Comparison of ENCODE assay signal across 14 mouse cellular contexts in the genomic region with DNA sequence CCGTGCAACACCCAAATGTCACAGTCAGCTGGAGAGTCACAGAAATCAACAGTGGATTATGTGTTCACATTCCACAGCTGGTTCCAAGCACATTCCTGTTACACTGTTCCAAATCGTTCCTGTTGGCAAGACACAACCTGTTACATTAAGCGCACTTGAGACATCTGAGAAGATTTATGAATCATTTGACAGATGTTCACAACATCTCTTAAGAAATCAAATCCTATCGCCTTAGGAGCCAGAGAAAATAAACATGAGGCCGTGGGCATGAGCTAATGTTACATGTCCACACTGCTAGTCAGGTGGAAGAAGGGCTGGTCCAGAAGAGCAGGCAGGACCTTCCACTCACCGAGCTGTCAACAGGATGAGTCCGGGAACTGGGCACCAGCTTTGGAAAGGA.
DNase-seq lines count a peak whose midpoint lies in the region; ATAC-seq lines count a peak whose summit lies in the region.
"Had no signal": no experiment of that assay in that cellular context is flagged by ENCODE, and none has a peak within 500 bp of the region (broad histone marks: within the 10 kb centered on the region; RNA-seq: fewer than 3 reads in every experiment).

No protein-coding gene starts in this region.

- WGBS in embryonic facial prominence, embryonic 13.5 days, result 49% methylated on average over 7 of the region's 7 CpGs
- 79% methylated on average over 7 of the region's 7 CpGs for WGBS in embryonic facial prominence, embryonic 10.5 days
- 51% methylated on average over 7 of the region's 7 CpGs for WGBS in kidney, embryonic 14.5 days
- WGBS in embryonic facial prominence, embryonic 14.5 days, result 42% methylated on average over 7 of the region's 7 CpGs

- H3K9me3 ChIP-seq in embryonic facial prominence, embryonic 13.5 days, result no peaks in the 10 kb centered on the region
- no peaks in the 10 kb centered on the region for H3K9me3 ChIP-seq in embryonic facial prominence, embryonic 10.5 days
- no peaks in the 10 kb centered on the region for H3K9me3 ChIP-seq in kidney, embryonic 14.5 days (ENCODE audit: control insufficient read depth, low read length)
- H3K9me3 ChIP-seq in embryonic facial prominence, embryonic 14.5 days (ENCODE audit: control insufficient read depth, low read length), result no peaks in the 10 kb centered on the region
- H3K9me3 ChIP-seq: hindbrain, embryonic 10.5 days; neural tube, embryonic 12.5 days had no signal

- H3K4me3 ChIP-seq in embryonic facial prominence, embryonic 13.5 days, result no peak overlapping the region
- no peak overlapping the region for H3K4me3 ChIP-seq in embryonic facial prominence, embryonic 10.5 days
- no peak overlapping the region for H3K4me3 ChIP-seq in kidney, embryonic 14.5 days (ENCODE audit: low read length)
- H3K4me3 ChIP-seq in embryonic facial prominence, embryonic 14.5 days (ENCODE audit: low read depth, low read length), result no peak overlapping the region
- H3K4me3 ChIP-seq: hindbrain, embryonic 10.5 days; neural tube, embryonic 12.5 days had no signal

- no peak overlapping the region for H3K4me2 ChIP-seq in embryonic facial prominence, embryonic 13.5 days
- H3K4me2 ChIP-seq in kidney, embryonic 14.5 days (replicated peaks; ENCODE audit: low read depth, low read length), result no peak overlapping the region
- no peak overlapping the region for H3K4me2 ChIP-seq in embryonic facial prominence, embryonic 14.5 days (ENCODE audit: low read depth, low read length)
- H3K4me2 ChIP-seq: neural tube, embryonic 12.5 days had no signal

- DNase-seq in embryonic facial prominence, embryonic 10.5 days (ENCODE audit: low spot score), result no peak
- DNase-seq in kidney, postnatal 25 days, result no peak
- peak; percentile 87 for DNase-seq in embryonic facial prominence, embryonic 14.5 days (ENCODE audit: low spot score)
- DNase-seq in lung, postnatal 10 days, result peak; percentile 33
- DNase-seq in embryo, embryonic 11 days, result no peak
- no peak for DNase-seq in spleen, adult 18-20 months
- DNase-seq: adrenal gland, postnatal 10 days had no signal

- no peak for ATAC-seq in embryonic facial prominence, embryonic 13.5 days (ENCODE audit: insufficient number of reproducible peaks, insufficient read depth, low FRiP score, low TSS enrichment, low read depth)
- no peak for ATAC-seq in kidney, embryonic 14.5 days (ENCODE audit: low FRiP score, low TSS enrichment)
- ATAC-seq in embryonic facial prominence, embryonic 14.5 days (ENCODE audit: low read depth), result peak; percentile 72
- ATAC-seq: forebrain, embryonic 14.5 days; inflammation-experienced regulatory T-cells, adult 6 months had no signal

- H3K27ac ChIP-seq in embryonic facial prominence, embryonic 13.5 days, result peak overlapping the region; percentile 45; the same call in 1 of the 2 replicates
- no peak overlapping the region for H3K27ac ChIP-seq in embryonic facial prominence, embryonic 10.5 days (replicated peaks)
- H3K27ac ChIP-seq in kidney, embryonic 14.5 days (ENCODE audit: low read depth, low read length), result 0 out of 2 replicates have a peak overlapping the region, but pooled peaks have one; percentile 37
- H3K27ac ChIP-seq in embryonic facial prominence, embryonic 14.5 days (replicated peaks; ENCODE audit: low read depth, low read length), result peak overlapping the region; percentile 67
- H3K27ac ChIP-seq: hindbrain, embryonic 10.5 days; macrophage; neural tube, embryonic 12.5 days had no signal

- H3K36me3 ChIP-seq in embryonic facial prominence, embryonic 13.5 days, result peaks cover 18% of the 10 kb centered on the region
- H3K36me3 ChIP-seq in embryonic facial prominence, embryonic 10.5 days (replicated peaks), result peaks cover 45% of the 10 kb centered on the region
- H3K36me3 ChIP-seq in kidney, embryonic 14.5 days (ENCODE audit: control insufficient read depth, insufficient read depth, low read length), result no peaks in the 10 kb centered on the region; the same call in 1 of the 2 replicates
- H3K36me3 ChIP-seq in embryonic facial prominence, embryonic 14.5 days (ENCODE audit: control insufficient read depth, insufficient read depth, low read length), result peaks cover 18% of the 10 kb centered on the region

- no peaks in the 10 kb centered on the region for H3K27me3 ChIP-seq in embryonic facial prominence, embryonic 13.5 days
- H3K27me3 ChIP-seq in embryonic facial prominence, embryonic 10.5 days (replicated peaks; ENCODE audit: low read depth, poor library complexity, severe bottlenecking), result no peaks in the 10 kb centered on the region
- H3K27me3 ChIP-seq in kidney, embryonic 14.5 days (ENCODE audit: control insufficient read depth, insufficient read depth, low read length), result no peaks in the 10 kb centered on the region
- H3K27me3 ChIP-seq in embryonic facial prominence, embryonic 14.5 days (replicated peaks; ENCODE audit: control insufficient read depth, insufficient read depth, low read length), result no peaks in the 10 kb centered on the region
- H3K27me3 ChIP-seq: neural tube, embryonic 12.5 days had no signal

- no peak overlapping the region for H3K9ac ChIP-seq in embryonic facial prominence, embryonic 13.5 days
- H3K9ac ChIP-seq in kidney, embryonic 14.5 days (ENCODE audit: low read depth, low read length), result no peak overlapping the region
- no peak overlapping the region for H3K9ac ChIP-seq in embryonic facial prominence, embryonic 14.5 days (ENCODE audit: low read depth, low read length)
- H3K9ac ChIP-seq: neural tube, embryonic 12.5 days had no signal

- peaks cover 27% of the 10 kb centered on the region for H3K4me1 ChIP-seq in embryonic facial prominence, embryonic 13.5 days
- H3K4me1 ChIP-seq in embryonic facial prominence, embryonic 10.5 days, result 0 out of 2 replicates have a peak, but pooled peaks cover 2% of the 10 kb centered on the region
- peaks cover 18% of the 10 kb centered on the region; the same call in 1 of the 2 replicates for H3K4me1 ChIP-seq in kidney, embryonic 14.5 days (ENCODE audit: control insufficient read depth, insufficient read depth, low read length)
- peaks cover 15% of the 10 kb centered on the region; the same call in 1 of the 2 replicates for H3K4me1 ChIP-seq in embryonic facial prominence, embryonic 14.5 days (ENCODE audit: control insufficient read depth, insufficient read depth, low read length)
- H3K4me1 ChIP-seq: neural tube, embryonic 12.5 days had no signal

Comparison
In these comparisons a context has a peak if more than half of its experiments do, and no peak if none do; other contexts are left out.
1. DNase-seq: peak in embryonic facial prominence, embryonic 14.5 days (single experiment) and lung, postnatal 10 days (single experiment); none in embryonic facial prominence, embryonic 10.5 days (single experiment), kidney, postnatal 25 days (0 of 2), embryo, embryonic 11 days (single experiment) and spleen, adult 18-20 months (0 of 2).